Mouse (Mus musculus) right cerebral cortex, postnatal 25 days (tissue): ENCODE results near the gene Rrp1b.
A peak's percentile ranks its signal among the peaks of the same experiment; 100 is the strongest.

Experiments used
- DNase-seq: peaks from one replicate; pipeline ENCODE4 v3.0.0; 2022

Rrp1b gene

DNA sequence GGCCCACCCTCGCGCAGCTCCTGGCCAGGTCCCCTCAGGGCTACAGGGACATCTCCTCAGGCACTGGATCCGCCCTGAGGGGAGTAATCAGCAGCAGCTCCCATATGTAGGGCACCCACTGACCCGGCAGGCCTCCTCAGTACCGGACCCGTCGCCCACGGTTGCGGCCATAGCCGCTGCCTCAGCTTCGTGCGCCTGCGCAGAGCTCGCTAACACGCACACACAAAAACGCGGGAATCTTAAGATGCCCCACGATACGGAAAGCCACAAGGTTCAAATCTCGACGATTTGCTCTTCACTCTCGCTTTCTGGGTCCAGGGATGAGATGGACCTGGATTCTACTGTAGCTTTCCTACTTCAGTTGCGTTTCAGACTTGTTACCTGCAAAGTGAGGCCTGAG is 1.6 kb upstream of the Rrp1b start:
- no peak for DNase-seq

DNA sequence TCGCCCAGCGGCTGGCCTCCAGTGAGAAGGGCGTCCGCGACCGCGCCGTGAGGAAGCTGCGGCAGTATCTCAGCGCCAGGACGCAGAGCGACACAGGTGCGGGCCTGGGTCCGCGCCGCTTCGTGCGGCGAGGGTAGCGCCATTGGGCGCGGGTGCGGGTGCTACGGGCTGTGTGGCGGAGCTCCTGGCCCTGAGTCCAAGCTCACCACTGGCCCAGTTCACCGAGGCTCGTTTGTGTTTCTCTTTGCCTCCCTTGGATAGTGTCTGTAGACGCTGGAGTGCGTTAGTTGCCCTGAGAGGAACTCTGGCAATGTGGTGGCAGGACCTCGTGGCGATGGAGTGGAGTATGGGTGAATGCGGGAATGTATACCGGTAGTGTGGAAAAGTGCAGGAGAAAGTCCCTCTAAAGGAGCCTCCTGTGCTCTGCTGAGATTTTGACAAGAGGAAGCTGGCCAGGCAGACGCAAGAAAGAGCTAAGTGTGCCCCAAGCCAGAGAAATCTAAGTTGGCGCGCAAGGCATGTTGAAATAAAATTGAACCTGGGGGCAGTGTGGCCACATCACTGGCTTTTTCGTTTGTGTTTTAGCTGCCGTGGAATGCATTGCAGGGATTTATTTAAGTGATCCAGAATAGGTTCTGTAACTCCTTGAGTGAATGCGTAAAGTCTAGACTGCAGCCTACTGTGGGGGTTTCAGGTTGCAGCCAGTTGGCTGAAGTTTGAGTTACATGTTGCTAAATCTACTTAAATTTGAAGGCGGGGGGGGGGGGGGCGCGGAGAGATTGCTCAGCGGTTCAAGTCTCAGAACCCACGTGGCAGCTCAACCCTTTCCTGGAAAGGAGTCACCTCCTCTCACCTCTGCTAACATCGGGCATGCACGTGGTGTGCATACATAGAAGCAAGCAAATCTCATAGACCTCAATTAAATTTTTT is 874 bp downstream of the Rrp1b start:
- no peak for DNase-seq

DNA sequence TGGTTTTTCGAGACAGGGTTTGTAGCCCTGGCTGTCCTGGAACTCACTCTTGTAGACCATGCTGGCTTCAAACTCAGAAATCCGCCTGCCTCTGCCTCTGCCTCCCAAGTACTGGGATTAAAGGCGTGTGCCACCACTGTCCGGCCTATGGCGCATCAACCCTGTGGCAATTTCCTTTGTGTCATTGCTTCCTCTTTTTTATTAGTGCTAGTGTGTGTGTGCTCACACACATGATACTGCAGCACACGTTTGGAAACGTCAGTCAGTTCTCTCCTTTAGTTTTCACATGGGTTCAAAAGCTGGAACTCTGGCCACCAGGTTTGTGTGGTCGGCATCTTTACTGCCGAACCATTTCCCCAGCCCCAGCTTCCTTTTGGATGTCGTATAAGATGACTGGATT is 4.4 kb downstream of the Rrp1b start:
- no peak for DNase-seq

DNA sequence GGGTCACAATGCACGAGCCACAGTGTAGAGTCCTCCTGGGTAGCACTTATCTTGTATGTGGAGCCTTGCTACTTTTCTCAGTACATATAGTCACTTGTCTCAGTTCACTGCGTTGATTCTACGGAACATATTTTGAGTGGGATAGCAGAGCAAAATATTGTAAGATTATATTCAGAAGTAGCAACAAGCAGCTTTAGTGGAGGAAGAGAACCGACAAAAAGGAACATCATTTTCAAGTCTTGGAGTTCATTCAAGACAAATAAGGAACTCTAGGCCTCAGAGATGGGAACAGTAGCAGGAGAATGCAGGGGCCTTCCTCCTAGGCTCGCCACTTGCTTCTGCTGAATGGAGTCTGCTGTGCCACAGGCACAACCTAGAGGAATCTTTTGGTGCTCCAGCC is 10.6 kb downstream of the Rrp1b start:
- DNase-seq = no peak

DNA sequence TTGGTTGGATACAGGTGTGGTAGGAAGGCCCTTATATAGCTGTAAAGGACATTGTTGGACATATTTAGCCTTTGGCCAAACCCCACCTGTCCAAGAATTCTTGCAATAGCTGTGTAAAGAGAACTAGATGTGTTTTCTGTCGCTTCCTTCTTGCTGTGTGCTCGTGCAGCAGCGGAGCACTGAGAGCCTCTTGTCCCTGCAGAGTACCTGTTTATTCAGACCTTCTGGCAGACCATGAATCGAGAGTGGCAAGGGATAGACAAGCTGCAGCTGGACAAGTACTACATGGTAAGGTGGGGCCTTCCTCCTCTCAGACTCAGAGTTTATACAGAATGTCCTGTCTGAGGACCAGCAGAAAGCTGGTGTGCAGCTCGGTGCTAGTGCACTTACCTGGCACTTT is 12.5 kb downstream of the Rrp1b start:
- DNase-seq = no peak

DNA sequence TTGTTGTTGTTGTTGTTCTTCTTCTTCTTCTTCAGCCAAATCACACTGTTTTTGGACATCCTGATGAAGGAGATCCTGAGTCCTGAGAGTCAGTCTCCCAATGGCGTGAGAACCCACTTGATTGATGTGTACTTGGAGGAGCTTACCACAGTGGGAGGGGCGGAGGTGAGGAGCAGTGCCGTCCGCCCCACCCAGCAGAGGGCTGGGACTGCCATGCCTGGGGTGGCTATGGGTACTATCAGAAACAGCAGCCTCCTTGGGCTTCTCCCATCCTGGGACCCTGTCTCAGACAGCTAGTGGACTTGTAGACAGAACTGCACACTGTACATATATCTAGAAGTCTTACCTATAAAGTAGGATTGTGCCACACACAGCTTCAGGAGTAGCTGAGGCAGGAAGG is 14.0 kb downstream of the Rrp1b start:
- DNase-seq = no peak

DNA sequence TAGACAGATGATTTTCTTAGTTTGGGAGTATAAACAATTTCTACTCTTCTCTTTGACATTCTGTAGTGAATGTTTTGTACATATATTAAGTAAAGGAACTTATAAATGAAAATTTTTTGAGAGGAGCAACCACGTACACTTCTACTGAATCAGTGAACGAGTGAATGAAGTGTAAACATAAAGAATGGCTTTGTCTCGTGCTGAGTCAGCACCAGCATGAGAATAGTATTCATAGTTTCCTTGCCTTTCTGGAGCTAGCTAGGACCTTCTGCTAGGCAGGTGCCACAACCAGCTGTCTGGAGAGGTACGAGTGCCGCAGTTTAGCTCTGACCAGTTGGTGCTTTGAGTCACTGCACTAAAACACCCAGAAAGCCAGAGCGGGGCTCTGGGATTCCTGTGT is 14.7 kb downstream of the Rrp1b start:
- DNase-seq = no peak

DNA sequence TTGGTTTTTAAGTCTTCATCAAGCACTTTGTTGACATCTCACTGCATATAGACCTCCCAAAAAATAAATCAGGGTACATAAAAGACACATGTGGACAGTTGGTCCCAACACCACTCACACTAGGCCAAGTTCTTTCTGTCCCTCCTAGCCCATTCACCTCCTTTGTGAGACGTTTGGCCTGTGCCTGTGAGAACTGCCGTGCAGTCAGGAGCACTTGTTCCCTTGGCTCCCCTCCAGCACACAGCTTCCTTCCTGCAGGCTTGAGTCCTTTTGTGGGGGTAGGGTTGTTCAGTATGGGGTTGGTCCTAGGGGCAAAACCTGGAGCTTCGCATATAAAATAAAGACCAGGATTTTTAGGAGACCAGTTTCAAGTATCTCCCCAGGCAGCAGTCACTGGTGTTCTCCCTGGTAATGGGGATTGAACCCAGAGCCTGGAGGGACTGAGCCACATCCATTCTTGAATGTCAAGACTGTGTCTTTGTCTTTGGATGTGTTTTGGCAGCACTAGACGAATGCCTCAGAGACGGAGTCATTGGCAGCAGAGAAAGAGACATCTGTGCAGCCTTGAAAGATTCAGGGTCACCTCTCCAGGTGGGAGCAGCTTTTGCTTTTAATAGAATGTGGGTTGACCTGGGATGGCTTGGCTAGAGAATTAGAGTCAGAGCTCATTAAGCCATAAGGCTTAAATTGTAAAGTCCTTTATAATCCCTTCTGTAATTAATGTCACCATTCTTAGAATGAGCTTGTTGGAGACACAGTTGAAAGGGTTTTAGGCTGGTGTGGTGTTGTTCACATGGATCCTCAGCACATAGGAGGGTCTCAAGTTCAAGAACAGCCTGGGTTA is 16.6 kb downstream of the Rrp1b start:
- DNase-seq = no peak

DNA sequence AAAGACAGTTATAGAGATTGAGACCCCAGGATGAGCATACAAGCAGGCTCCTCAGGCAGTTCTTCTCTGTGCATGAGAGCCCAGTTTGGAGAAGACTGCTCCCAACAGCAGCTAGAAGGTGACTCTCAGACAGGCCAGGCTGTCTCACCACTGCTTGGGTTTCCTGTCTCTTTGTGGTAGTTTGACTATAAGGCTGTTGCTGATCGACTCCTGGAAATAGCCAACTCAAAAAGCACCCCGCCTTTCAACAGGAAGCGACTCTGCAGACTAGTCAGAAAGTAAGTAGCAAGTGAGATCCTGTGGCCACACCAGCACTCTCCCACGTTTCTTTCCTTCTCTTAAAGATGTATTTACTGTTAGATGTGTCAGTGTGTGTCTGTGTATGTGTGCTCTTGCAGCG is 17.8 kb downstream of the Rrp1b start:
- DNase-seq = no peak

DNA sequence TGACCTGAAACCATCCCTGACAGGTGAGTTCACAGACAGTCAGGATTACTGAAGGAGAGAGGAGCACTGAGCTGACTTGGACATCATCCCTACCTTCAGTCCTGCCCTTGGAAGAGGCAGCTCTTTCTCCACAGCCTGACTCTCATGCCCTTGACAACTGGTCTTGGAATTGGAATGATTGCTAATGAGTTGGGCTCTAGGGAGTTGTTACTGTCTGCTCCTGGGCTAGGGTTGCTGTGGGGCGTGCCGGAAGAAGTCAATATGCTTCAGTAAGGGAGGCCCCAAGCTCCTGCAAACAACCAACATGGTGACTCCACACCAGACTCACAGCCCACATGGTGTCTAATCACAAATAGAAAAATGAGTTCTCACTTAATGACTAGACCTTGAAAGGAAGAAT is 21.9 kb downstream of the Rrp1b start:
- DNase-seq = no peak

DNA sequence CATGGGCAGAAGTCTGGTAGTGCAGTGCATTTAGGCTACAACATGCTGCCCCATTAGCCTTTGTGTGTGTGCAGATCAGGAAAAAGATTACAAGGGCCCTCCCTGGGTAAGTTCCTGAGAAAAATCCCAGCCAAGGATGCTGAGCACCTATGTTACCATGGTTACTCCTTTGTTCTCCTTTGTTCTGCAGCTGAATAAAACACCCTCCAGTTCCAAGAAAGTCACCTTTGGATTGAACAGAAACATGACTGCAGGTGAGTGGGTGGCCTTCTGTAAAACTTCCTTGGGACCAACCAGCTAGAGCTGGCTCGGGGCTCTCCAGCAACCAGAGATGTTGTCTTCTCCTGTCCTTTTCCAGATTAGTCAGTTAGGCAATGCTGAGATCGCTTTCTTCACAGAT is 23.2 kb downstream of the Rrp1b start:
- DNase-seq = no peak

DNA sequence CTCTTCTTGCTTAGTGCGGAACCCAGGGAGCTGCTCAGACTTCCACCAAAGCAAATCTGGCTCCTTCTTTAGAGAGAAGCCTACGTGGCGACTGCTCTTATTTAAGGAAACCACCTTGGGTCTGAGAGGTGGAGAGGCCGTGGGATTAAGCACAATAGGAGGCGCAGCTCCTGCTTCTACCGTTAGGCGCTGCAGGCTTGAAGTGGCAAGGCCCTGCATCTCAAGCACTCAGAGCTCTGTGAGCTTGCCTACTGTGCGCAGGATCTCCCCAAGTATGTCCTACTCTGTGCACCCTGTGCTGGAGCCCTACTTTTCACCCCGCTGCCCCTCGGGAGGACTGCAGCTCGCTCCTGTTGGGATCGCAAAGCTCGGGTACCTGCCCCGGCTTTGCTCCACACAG is 25.3 kb downstream of the Rrp1b start:
- DNase-seq = no peak

DNA sequence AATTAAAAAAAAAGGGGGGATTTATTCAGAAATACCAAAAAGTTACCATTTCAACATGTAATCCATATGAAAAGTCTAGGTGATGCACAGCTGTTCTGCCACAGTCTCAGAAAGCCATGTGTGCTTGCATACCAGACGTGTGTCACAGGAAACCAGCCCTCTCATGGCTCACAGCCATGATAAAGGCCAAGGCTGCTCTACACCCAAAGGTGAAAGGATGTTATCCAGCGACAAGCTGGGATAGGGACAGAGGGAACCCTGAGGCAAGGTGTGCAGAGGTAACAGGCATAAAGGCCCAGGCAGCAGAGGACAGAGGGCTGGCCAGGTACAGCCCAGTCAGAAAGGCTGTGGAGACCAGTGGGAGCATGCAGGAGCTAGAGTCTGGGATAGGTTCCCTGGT is 27.8 kb downstream of the Rrp1b start:
- DNase-seq = no peak

DNA sequence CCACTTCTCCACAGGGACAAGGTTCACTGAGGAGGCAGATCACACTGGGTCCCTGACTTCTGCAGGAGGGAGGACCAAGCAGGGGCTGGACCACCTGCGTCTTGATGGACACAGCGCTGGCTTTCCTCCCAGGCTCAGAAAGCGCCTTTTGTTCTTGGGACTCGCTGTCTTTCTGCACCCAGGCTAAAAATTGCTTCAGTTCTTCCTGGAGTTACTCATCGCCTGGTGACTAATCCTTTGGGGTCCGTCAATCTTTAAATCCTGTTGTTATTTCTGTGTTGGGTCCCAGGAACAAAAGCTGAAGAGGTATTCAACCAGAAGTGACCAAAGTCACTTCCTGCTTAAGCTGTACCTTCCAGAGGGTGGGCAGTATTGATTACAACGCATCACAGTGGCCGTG is 28.9 kb downstream of the Rrp1b start:
- peak; percentile 41 for DNase-seq

DNA sequence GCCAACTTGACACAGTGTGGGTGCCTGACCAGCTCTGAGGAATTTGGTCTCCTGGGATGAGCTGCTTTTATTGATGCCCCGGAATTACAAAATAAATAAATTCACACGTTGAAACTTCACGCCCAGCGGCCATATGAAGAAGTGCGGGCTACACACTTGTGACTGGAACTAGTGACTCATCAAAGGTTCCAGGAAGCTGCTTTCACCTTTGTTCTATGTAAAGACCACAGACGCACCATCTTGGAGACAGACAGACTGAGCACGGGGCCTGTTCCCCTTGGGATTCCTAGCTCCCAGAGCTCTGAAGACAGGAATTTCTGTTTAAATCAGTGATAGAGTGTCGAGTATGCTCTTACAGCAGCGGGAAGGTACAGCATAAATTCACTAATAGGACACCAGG is 31.6 kb downstream of the Rrp1b start:
- no peak for DNase-seq

DNA sequence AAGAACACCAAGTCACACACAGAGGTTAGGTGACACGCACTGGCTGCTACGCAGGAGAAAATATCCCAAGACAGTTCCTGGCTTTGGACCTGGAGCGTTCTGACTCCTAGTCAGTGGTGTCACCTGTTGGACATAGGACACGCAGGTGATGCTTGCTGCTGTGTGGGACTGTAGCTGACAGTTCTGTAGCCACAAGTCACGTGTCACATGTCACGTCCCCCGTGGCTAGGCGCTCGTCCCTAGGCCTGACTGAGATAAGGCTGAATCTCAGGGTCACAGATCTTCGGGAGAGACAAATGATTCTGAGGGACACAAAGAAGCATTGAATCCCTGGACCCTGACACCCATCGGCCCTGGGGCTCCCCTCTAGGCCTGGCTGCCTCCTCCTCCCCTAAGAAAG is 32.5 kb downstream of the Rrp1b start:
- no peak for DNase-seq

DNA sequence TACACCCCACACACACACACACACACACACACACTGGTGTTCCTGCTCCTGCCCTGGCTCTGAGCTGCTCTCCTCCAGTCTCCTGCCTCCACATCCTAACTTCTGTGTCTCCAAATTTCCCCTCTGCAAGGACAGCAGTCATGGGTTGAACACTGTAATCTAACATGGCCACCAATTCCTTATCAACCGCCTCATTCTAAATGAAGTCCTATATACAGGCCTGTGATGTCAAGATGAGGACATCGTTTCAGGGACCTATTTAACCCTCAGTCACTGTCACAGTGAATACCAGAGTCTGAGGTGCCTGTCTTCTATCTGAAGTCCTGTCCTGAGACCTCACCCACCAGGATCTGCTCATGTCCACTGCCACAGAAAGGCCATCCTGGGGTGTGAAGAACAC is 32.9 kb downstream of the Rrp1b start:
- DNase-seq = no peak

DNA sequence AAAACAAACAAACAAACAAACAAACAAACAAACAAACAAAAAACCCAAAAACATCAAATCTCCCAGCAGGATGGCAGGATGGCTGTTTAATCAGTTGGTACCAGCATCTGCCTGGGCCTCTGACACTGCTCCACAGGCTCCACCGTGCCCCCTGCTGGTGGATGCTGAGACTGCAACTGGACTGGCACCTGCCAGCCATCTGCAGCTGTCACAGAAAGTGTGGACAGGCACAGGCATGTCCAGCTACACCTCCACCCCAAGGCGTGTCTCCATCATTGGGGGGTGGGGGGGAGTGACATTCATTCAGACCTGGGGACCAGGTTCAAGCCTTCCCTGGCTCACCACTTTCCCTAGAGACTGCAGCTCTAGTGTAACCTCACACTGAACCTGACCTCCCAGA is 37.5 kb downstream of the Rrp1b start:
- peak; percentile 73 for DNase-seq

DNA sequence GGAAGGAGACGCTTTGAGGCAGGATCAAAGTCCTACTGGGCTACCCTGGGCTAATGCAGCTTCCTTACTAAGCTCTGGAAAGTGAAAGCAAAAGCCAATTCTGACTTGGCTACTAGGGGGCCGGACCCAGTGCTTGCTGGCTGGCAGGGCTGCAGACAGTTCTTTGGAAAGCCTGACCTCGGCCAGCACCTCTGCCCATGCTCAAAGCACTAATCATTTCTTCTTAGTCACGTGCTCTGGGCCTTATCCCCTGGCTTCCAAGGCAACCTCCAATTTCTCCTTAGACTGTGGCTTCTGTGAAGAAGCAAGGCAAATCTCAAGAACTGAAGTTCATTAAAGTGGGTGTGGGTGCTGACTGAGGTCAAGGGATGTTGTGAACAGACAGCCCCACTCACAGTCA is 38.8 kb downstream of the Rrp1b start:
- DNase-seq = no peak

DNA sequence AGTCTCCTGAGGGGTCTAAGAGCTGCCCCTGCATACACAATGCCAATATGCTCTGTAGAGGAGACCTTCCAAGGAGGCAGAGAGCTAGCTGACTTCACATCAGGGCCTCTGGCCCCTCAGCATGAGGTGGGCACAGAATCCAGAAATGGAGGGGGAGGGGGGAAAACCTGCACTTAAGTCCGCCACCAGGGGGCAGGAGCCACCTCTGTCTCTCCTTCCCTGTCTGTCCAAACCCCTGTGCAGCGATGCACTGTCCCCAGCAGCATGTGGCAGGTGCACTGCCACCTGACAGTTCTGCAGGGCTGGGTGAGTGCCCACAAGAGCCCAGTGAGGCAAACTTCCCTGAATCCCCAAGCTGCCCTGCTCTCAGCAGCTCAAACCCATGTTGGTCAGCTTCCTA is 39.3 kb downstream of the Rrp1b start:
- DNase-seq = peak; percentile 26

DNA sequence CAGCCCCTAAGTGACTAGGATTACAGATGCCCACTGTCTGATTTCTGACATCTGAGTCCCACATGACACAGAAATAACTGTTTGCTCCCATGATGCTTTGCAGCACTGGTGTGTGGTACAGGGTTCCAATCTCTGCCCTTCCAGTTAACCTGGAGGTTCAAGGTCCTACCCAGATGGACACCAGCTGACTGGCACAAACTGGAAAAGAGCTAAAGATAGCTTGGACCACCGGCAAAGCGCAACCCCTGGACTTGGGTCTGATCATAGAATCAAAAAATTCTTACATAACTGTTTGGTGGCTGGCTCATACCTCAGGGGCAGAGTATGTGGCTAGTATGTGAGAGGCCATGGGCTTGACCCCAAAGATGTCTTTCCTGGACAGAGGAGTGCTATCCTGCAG is 47.5 kb downstream of the Rrp1b start:
- no peak for DNase-seq

DNA sequence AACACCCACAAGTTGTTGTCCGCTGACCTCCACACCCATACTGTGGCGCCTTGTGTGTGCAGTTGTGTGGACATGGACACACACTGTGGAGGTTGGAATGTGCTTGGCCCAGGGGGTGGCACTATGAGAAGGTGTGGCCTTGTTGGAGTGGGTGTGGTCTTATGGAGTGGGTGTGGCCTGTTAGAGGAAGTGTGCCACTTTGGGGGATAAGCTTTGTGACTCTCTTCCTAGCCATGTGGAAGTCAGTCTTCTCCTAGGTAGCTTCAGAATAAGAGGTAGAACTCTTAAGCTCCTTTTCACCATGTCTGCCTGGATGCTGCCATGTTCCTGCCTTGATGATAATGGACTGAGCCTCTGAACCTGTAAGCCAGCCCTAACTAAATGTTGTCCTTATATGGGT is 51.2 kb downstream of the Rrp1b start:
- no peak for DNase-seq

DNA sequence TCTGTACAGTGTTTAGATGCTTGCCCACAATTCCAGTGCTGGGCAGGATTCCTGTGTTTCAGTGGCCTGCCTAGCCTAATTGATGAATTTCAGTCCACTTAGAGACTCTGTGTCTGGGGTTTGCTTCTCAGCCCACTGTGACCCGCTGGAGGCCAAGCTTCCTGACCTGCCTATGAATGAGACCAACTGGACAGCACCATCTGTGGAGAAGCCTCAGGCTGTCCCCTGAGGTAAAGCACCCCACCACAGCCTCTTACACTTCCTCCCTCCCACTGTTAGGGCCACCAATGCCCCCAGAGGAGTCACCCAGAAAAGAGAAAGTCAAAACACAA is 55.1 kb downstream of the Rrp1b start:
- no peak for DNase-seq
